Mouse (Mus musculus) kidney, embryonic 15.5 days (tissue): Measurements from ENCODE around the gene Rarb. TPM values are rescaled to one million over a fixed set of nuclear protein-coding genes. Genes with fewer than 3 reads are reported as not detected.

Experiments used
- ATAC-seq: fragments of 200-750 bp; cut with Nextera tagmentation; replicated peaks from 2 replicates; pipeline ENCODE4 v1.8.0; 2017; ENCODE audit warnings: moderate TSS enrichment; ENCODE audit not compliant: low FRiP score
- H3K27ac ChIP-seq: fragments of 300-500 bp; sonication (generic); 2 replicates; pipeline ENCODE4 v1.5.1; 2015; ENCODE audit warnings: mild to moderate bottlenecking, inconsistent platforms
- H3K27me3 ChIP-seq: fragments of 300-500 bp; sonication (generic); 2 replicates; pipeline ENCODE4 v1.6.1; 2015; ENCODE audit warnings: inconsistent platforms
- H3K36me3 ChIP-seq: fragments of 300-500 bp; sonication (generic); 2 replicates; pipeline ENCODE4 v1.6.1; 2015; ENCODE audit warnings: inconsistent platforms
- H3K4me1 ChIP-seq: fragments of 300-500 bp; sonication (generic); 2 replicates; pipeline ENCODE4 v1.6.1; 2015; ENCODE audit warnings: inconsistent platforms
- H3K4me2 ChIP-seq: fragments of 300-500 bp; sonication (generic); 2 replicates; pipeline ENCODE4 v1.6.1; 2015; ENCODE audit warnings: moderate library complexity, mild to moderate bottlenecking, inconsistent platforms
- H3K4me3 ChIP-seq: fragments of 300-500 bp; sonication (generic); replicated peaks from 2 replicates; pipeline ENCODE4 v1.5.1; 2015; ENCODE audit warnings: mild to moderate bottlenecking, inconsistent platforms
- H3K9ac ChIP-seq: fragments of 300-500 bp; sonication (generic); 2 replicates; pipeline ENCODE4 v1.6.1; 2015; ENCODE audit warnings: mild to moderate bottlenecking, inconsistent platforms
- H3K9me3 ChIP-seq: fragments of 300-500 bp; sonication (generic); replicated peaks from 2 replicates; pipeline ENCODE4 v1.6.1; 2016; ENCODE audit warnings: inconsistent platforms
- WGBS: fragments of 180-500 bp; shearing (Covaris S2); methylation state at CpG from one replicate; pipeline ENCODE4 v1.1.7; 2015; ENCODE audit warnings: mixed read lengths; 5-methylcytosine and 5-hydroxymethylcytosine counted together
- polyA plus RNA-seq: library from polyadenylated mRNA; unstranded; fragments of >200 nt; fragmentation: Nextera tagmentation; extraction: Ambion mirVana; gene quantifications from 2 replicates; pipeline ENCODE4 v1.2.1, GENCODE M21; 2015

Rarb gene
- polyA plus RNA-seq, 1 experiment from 2014 or later: 33.6 TPM

DNA sequence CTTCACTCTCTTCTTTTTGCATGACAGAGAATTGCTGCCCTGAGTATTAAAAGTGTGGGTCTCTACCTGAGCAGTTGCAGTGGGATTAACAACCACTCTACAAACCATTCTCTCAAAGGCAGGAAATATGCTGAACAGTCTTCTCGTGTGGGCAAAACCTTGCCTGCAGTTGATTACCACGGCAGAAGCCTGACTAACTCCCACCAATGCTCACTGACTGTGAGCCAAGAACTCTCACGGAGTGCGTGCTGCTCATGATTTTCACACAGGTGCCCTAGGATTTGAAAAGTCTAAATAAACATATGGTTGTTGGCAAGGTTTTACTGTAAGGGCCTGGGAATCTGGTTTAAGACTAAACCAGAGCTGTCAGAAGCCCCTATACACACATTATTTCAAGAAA is 309.1 kb downstream of the Rarb start:
- Histone ChIP-seq H3K4me1 (no peaks in the 10 kb centered on the region), H3K27me3 (no peaks in the 10 kb centered on the region), H3K9ac (no peak overlapping the region), H3K27ac (no peak overlapping the region), H3K36me3 (peaks cover 27% of the 10 kb centered on the region), H3K4me2 (no peak overlapping the region), H3K9me3 (no peaks in the 10 kb centered on the region), H3K4me3 (no peak overlapping the region)
- WGBS: 59% methylated on average over 4 of the region's 4 CpGs
- no peak for ATAC-seq

DNA sequence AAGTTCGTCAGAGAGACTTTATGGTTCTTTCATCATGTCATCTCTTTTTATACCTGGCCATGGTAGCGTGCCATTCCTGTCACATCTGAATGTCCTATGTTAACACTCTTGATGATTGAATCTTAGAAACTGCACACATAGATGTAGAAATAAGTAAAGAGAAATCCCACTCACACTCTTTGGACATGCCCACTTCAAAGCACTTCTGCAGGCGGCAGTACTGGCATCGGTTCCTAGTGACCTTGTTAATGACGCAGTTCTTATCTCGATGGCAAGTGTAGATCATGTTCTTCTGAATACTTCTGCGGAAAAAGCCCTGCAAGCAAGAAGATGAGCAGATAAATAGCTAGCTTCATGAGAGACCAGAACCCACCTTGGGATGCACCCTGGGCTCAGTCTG is 310.2 kb downstream of the Rarb start:
- Histone ChIP-seq H3K4me2 (no peak overlapping the region), H3K9ac (no peak overlapping the region), H3K9me3 (no peaks in the 10 kb centered on the region), H3K27ac (no peak overlapping the region), H3K27me3 (no peaks in the 10 kb centered on the region), H3K4me3 (no peak overlapping the region), H3K4me1 (no peaks in the 10 kb centered on the region), H3K36me3 (peaks cover 22% of the 10 kb centered on the region)
- WGBS: 91% methylated on average over 7 of the region's 7 CpGs
- no peak for ATAC-seq

DNA sequence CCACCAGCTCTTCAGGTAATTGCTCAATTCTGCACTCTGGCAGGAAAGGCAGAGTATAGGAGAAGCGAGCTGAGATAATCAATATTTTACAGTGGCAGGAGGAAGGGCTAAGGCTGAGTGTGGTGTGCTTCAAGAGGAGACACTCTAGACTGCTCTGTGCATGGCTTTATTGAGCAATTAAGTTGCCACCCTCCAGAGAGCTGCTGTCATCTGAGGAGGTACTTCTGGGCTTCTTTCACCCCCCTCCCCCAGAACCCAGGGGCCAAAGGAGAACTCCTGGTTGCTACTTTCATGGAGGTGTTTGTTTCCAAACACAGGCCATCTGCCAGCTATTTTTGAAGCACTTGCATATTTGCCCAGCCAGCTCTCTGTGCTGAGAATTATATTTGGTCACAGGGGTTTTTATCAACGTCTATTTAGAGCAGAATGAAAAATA is 321.7 kb downstream of the Rarb start:
- Histone ChIP-seq H3K36me3 (0 out of 2 replicates have a peak, but pooled peaks cover 5% of the 10 kb centered on the region), H3K9me3 (no peaks in the 10 kb centered on the region), H3K9ac (no peak overlapping the region), H3K4me2 (no peak overlapping the region), H3K27me3 (no peaks in the 10 kb centered on the region), H3K4me3 (no peak overlapping the region), H3K4me1 (peaks cover 6% of the 10 kb centered on the region; the same call in 1 of the 2 replicates), H3K27ac (no peak overlapping the region)
- ATAC-seq: no peak
- WGBS: 43% methylated on average over 2 of the region's 2 CpGs

DNA sequence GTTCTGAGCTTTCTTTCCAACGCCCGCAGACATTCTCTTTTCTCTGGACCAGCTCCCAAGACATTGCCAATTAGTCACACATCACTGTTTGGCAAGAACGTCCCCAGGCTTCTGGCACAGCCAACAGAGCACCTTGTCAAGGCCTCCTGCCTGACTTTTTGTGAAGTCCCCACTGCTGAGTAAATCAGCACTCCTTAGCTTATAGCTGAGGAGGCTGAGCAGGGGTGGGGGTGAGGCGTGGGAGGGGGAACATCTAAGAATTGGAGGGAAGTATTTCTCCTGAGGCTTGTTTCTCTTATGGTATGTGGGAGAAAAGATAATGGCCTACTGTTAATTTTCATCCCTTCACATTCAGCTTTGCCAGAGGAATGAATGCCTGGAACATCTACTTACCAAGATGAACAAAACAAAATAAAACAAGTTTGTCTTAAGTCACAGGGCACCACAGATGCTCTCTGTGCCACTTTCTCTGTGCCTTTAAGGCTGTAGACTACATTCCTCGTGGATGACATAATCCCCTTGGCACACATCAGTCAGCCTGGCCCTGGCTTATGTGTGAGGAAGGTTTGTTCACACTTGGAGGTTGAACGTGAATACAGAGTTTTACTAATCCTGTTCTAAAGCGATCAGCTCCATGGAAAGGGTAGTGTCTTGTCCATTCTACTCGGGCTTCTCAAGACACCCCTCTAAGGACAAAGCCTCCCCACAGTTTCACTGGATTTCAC is 335.1 kb downstream of the Rarb start:
- H3K27ac ChIP-seq: peak overlapping the region; percentile 4; the same call in 1 of the 2 replicates

DNA sequence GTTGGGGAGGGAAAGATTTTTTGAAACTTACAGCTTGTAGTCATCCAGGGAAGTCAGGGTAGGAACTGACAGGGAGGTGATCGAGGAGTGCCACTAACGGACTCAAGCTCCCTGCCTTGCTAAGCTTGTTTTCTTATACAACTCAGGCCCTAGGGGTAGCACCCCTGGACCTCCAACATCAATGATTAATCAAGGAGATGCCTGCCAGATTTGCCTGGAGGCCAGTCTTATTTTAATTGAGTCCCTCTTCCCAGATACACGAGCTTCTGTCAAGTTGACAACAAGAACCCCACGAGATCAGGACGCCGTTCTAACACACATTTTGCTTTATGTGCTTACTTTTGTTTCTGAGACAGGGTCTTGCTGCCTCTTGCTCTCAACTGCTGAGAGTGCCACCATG is 338.3 kb downstream of the Rarb start:
- WGBS: 55% methylated on average over 6 of the region's 6 CpGs
- Histone ChIP-seq H3K4me1 (peaks cover 20% of the 10 kb centered on the region), H3K4me2 (no peak overlapping the region), H3K9me3 (no peaks in the 10 kb centered on the region), H3K27ac (no peak overlapping the region), H3K27me3 (no peaks in the 10 kb centered on the region), H3K4me3 (no peak overlapping the region), H3K36me3 (no peaks in the 10 kb centered on the region; the same call in 1 of the 2 replicates), H3K9ac (no peak overlapping the region)
- ATAC-seq: no peak

More for the DNA sequence above, 335.1 kb downstream of the Rarb start:
- ATAC-seq: peak; percentile 74; the same call in 1 of the 2 replicates
- Histone ChIP-seq H3K9me3 (no peaks in the 10 kb centered on the region), H3K9ac (no peak overlapping the region), H3K27me3 (no peaks in the 10 kb centered on the region), H3K4me3 (no peak overlapping the region), H3K4me2 (no peak overlapping the region), H3K4me1 (peaks cover 20% of the 10 kb centered on the region), H3K36me3 (no peaks in the 10 kb centered on the region; the same call in 1 of the 2 replicates)
- WGBS: 61% methylated on average over 8 of the region's 8 CpGs

DNA sequence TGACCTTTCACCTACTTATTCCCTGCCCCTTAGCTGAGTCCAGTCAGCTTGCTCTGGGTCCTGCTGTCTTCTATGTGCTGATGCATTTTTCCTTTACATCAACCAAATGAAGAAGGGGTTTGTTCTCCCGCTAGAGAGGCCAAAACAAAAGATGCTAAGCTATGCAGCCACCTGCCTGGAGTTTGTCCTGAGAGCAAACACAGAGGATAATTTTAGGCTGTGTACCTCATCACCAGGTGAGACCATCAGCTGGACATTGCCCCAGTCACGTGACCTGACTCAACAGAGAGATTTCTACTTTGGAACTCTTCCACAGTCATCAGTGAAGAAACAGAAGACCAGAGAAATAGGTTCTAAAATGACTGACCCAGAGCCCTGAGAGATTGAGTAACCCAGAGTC is 339.4 kb downstream of the Rarb start:
- H3K36me3 ChIP-seq: no peaks in the 10 kb centered on the region
- no peak overlapping the region for H3K9ac ChIP-seq
- H3K4me3 ChIP-seq: no peak overlapping the region
- H3K27ac ChIP-seq: no peak overlapping the region
- peaks cover 19% of the 10 kb centered on the region for H3K4me1 ChIP-seq
- H3K9me3 ChIP-seq: no peaks in the 10 kb centered on the region
- ATAC-seq: no peak
- 88% methylated on average over 2 of the region's 2 CpGs for WGBS
- no peaks in the 10 kb centered on the region for H3K27me3 ChIP-seq
- no peak overlapping the region for H3K4me2 ChIP-seq

DNA sequence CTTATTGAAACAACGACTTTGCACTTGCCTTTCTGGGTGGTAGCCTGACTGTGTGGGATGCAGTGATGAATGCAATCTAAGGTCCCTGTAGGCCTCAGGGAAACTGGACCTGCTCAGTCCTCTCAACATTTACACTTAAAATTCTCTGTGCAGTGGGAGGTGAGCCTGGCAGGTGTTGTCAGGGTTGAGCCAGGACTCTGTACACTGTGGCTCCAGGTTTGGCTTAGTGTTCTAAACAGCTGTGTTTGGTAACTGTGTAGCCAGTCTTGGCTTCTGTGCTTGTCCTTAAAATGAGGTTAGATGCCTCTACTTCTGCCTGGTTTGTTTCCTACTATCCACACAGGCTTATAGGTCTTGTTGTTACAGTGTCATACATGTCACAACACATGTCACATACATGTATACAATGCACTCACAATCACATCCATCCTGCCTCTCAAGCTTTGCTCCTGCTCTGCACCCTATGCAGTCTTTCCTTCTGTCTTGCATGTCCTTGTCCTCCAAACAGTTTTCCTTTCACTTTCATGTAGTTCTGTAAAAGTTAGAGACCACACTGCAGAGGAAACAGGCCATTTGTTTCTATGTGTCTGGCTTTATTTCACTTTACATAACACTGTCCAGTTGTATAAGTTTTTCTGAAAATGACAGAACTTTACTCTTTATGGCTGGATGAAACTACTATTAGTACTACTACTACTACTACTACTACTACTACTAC is 340.2 kb downstream of the Rarb start:
- no peak overlapping the region for H3K27ac ChIP-seq
- ATAC-seq: no peak
- no peaks in the 10 kb centered on the region for H3K36me3 ChIP-seq
- H3K9ac ChIP-seq: no peak overlapping the region
- peaks cover 12% of the 10 kb centered on the region for H3K4me1 ChIP-seq
- H3K4me2 ChIP-seq: no peak overlapping the region
- H3K4me3 ChIP-seq: no peak overlapping the region
- 66% methylated on average over 1 of the region's 1 CpGs for WGBS
- H3K27me3 ChIP-seq: no peaks in the 10 kb centered on the region
- no peaks in the 10 kb centered on the region for H3K9me3 ChIP-seq

DNA sequence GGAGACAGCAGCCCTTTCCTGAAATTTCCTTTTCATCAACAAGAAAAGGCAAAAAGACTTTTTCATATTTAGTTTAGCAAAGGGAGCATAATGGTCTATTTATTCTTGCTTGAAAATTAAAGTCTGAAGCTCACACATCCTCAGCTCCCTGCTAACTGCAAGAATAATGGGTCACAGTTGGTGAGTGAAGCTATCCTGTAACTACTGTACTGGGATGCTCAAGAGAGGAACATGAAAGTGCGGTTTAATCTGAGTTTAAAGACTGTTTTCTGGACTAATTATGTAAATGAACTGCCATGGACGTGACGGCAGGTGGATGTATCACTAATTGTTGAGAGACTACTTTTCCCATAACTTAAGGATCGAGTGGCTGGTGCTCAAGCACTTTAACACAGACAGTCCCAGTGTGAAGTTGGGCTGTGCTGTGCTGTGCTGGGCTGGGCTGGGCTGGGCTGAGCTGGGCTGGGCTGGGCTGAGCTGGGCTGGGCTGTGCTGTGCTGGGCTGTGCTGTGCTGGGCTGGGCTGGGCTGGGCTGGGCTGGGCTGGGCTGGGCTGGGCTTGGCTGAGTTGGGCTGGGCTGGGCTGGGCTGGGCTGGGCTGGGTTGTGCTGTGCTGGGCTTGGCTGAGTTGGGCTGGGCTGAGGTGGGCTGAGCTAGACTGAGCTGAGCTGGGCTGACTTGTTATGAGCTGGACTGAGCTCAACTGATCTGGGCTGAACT is 370.5 kb downstream of the Rarb start:
- Histone ChIP-seq H3K27ac (no peak overlapping the region), H3K9me3 (no peaks in the 10 kb centered on the region), H3K4me3 (no peak overlapping the region), H3K27me3 (no peaks in the 10 kb centered on the region), H3K4me1 (no peaks in the 10 kb centered on the region), H3K4me2 (no peak overlapping the region), H3K9ac (no peak overlapping the region), H3K36me3 (peaks cover 16% of the 10 kb centered on the region)
- ATAC-seq: peak; percentile 96
- 40% methylated on average over 4 of the region's 4 CpGs for WGBS

DNA sequence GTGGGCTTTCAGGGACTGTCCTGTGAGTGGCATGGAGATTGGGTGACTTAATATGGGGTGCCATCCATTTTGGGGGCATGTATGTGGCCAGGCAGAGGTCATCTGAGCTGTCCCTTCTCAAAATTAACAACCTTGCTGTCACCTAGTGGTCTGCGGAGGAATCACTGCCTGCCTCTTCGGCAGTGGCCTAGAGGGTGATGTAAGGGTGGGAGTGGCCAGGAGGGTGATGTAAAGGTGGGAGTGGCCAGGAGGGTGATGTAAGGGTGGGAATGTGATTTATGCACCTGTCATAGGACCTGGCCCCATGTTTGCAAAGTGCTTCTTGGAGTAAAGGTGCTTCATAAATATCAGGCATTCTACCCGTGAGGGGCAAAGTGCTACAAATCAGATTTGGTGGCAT is 371.4 kb downstream of the Rarb start:
- Histone ChIP-seq H3K9ac (no peak overlapping the region), H3K27me3 (no peaks in the 10 kb centered on the region), H3K27ac (no peak overlapping the region), H3K4me2 (no peak overlapping the region), H3K36me3 (peaks cover 24% of the 10 kb centered on the region), H3K9me3 (no peaks in the 10 kb centered on the region), H3K4me3 (no peak overlapping the region), H3K4me1 (no peaks in the 10 kb centered on the region)
- peak; percentile 20; the same call in 1 of the 2 replicates for ATAC-seq
- WGBS: 32% methylated on average over 3 of the region's 3 CpGs

DNA sequence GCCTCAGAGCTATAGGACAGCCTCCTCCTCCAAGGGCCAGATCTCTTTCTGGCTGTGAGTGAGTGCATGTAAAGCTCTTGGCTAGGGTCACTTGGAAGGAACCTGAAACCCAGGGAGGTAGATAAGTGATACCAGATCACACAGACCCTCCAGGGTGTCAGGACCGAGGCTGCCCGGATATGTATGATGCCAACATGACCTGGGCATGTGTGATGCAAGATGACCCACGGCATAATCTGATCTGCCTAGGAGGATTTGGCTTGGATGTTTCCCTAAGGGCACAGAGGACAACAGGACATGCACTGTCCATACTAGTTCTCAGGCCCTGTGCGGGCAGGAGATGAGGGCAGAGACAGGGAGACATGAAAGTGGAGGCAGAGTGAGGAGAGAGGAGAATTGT is 374.1 kb downstream of the Rarb start:
- WGBS: 64% methylated on average over 4 of the region's 4 CpGs
- Histone ChIP-seq H3K27ac (no peak overlapping the region), H3K36me3 (peaks cover 43% of the 10 kb centered on the region), H3K4me2 (no peak overlapping the region), H3K4me3 (no peak overlapping the region), H3K27me3 (no peaks in the 10 kb centered on the region), H3K4me1 (0 out of 2 replicates have a peak, but pooled peaks cover 1% of the 10 kb centered on the region), H3K9me3 (no peaks in the 10 kb centered on the region), H3K9ac (no peak overlapping the region)
- no peak for ATAC-seq

DNA sequence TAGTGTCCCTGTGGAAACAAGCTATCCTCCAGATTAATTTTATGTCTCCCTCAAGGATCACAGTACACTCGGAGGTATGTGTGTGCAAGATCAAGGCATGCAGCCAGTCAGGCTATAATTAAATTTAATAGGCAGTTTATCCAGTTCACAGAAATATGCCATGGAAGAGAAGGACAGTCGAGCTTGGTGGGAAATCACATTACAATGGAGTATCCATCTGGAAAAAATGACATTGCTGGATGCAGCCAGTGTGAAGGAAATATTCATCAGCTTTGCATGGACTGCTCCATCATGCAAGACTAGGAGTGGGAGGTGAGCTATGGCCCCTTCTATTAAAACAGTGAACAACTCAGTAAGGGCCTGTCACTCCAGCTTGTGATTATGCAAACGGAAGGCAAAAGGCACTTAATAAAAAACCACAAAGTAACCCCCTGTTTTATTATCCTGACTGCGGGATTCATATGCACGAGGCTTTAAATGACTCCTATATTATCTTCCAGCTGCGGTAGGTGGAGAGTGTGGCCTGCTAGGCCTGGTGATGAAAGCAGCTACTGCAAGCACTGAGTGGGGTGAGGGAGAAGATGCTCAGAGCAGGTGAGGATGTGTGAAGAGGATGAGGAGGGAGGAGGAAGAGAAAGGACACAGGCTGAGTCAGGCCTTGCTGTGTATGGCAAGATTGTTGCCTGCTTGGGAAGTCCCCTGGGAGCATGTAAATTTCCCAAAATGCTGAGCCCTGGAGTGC is 379.4 kb downstream of the Rarb start:
- Histone ChIP-seq H3K27ac (no peak overlapping the region; the same call in 1 of the 2 replicates), H3K4me3 (no peak overlapping the region), H3K9me3 (no peaks in the 10 kb centered on the region), H3K36me3 (peaks cover 64% of the 10 kb centered on the region), H3K4me2 (no peak overlapping the region), H3K27me3 (no peaks in the 10 kb centered on the region), H3K4me1 (0 out of 2 replicates have a peak, but pooled peaks cover 6% of the 10 kb centered on the region), H3K9ac (no peak overlapping the region)
- 51% methylated on average over 6 of the region's 6 CpGs for WGBS
- no peak for ATAC-seq
